Mouse (Mus musculus): ENCODE data around the gene Prss23.

DNA sequence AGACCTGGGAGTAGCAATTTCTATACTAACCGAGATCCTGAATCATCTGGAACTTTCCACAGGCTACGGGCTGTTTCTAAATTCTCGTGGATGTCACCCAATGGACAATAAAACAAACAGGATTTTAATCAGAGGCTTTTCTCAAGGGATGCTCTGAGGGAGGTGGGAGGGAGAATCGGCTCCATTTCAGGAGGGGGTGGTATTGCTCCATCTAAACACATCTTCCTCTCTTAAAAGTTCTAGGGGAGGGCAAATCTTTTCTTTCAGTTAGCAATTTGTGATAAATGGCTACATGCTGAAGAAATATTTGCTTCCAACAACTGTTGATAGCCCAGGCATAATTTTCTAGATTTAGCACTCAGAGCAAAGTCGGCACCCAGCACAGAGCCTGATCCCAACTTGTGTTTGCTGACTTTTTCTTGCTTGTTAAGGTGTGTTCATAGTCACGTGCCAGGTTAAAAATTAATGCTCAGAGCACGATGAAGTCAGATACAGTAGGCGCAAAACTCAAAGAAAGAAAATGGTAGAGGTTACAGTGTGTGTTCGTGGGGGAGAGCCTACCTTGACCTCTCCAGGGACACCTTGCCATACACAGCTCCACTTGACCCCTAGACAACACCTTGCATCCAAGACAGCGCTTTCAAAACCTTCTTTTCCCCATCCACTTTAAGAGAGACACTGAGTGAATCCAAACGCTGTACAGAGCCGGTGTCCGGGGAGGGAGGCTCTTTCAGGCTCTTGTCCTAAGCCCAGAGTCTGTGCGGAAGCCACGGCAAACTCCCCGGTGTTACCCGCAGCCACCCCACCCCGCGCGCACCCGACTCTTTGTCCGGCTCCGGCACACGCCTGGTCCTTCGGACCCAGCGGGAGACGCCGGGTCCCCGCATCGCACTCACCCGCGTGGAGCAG lies 10.2 kb downstream of the Prss23 start:
- TF ChIP-seq CTCF (IDR thresholded peaks at IDR 0.05; ENCODE audit: low read depth, low read length) (no peak), POLR2A (IDR thresholded peaks at IDR 0.05; ENCODE audit: extremely low read depth, insufficient read depth, low read length) (no peak)
